Mouse (Mus musculus): ENCODE data around the gene Pacrg. TPM values are rescaled to one million over a fixed set of nuclear protein-coding genes. Genes with fewer than 3 reads are reported as not detected.

Pacrg gene
- polyA plus RNA-seq, 1 experiment from 2014 or later = 3.7 TPM

DNA sequence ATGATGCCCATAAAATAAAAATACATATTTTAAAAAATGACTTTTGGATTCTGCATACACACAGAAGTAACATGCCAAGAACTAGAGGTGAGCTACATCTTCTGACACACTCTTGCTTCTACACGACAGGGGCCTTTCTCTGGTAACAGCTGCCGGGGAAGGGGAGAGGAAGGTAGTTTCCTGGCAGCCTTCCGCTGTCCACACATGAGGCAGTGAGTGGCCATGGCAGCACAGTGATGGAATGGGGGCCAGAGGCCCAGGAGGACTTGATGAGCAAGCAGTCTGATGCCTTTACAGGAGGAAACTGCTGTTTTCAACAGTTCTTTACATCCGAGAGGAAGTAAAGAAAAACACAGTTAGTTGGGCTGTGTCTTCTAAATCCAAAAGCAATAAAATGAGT is 409.3 kb downstream of the Pacrg start:
- no peak overlapping the region for H3K27ac ChIP-seq (ENCODE audit: low read length)
- H3K27me3 ChIP-seq (ENCODE audit: control insufficient read depth, insufficient read depth, low read depth, low read length) = no peaks in the 10 kb centered on the region
- H3K9ac ChIP-seq (ENCODE audit: low read length) = no peak overlapping the region
- H3K4me1 ChIP-seq (replicated peaks; ENCODE audit: control insufficient read depth, insufficient read depth, low read length) = no peaks in the 10 kb centered on the region
- H3K9me3 ChIP-seq (ENCODE audit: control insufficient read depth, low read length) = no peaks in the 10 kb centered on the region
- no peak overlapping the region for H3K4me3 ChIP-seq (ENCODE audit: low read length)
- no peak for ATAC-seq (ENCODE audit: low read depth)
- no peak overlapping the region for H3K4me2 ChIP-seq (ENCODE audit: low read depth, low read length)
- 72% methylated on average over 4 of the region's 4 CpGs for WGBS
- H3K36me3 ChIP-seq (ENCODE audit: control insufficient read depth, insufficient read depth, low read length) = no peaks in the 10 kb centered on the region

GRCm38 (mm10) chr17:10429406-10429805 is 410.7 kb downstream of the Pacrg start:
- WGBS = 79% methylated on average over 11 of the region's 11 CpGs
- Histone ChIP-seq H3K4me1 (replicated peaks; ENCODE audit: control insufficient read depth, insufficient read depth, low read length) (no peaks in the 10 kb centered on the region), H3K9ac (ENCODE audit: low read length) (no peak overlapping the region), H3K36me3 (ENCODE audit: control insufficient read depth, insufficient read depth, low read length) (no peaks in the 10 kb centered on the region), H3K9me3 (ENCODE audit: control insufficient read depth, low read length) (no peaks in the 10 kb centered on the region), H3K27me3 (ENCODE audit: control insufficient read depth, insufficient read depth, low read depth, low read length) (no peaks in the 10 kb centered on the region), H3K27ac (ENCODE audit: low read length) (no peak overlapping the region), H3K4me3 (ENCODE audit: low read length) (no peak overlapping the region), H3K4me2 (ENCODE audit: low read depth, low read length) (no peak overlapping the region)
- no peak for ATAC-seq (ENCODE audit: low read depth)

DNA sequence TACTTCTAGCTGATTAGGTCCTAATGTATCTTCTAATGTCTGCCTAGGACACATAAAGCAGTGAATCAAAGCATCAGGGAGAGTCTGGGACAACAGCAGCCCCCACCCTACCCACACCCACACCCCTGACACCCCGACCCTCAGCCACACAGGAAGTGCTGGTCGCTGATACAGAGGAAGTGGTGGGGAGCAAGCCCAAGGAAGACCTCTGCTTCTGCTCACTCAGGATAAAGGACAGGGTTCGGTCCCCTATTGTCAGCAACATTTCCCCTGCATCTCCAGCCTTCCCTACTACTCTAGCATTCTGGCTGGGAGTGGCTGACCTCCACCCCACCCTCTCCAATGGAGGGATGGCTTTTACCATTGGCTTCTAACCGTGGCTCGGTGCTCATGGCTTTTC is 414.8 kb downstream of the Pacrg start:
- no peak overlapping the region for H3K27ac ChIP-seq (ENCODE audit: low read length)
- no peaks in the 10 kb centered on the region for H3K4me1 ChIP-seq (replicated peaks; ENCODE audit: control insufficient read depth, insufficient read depth, low read length)
- no peak overlapping the region for H3K9ac ChIP-seq (ENCODE audit: low read length)
- 67% methylated on average over 5 of the region's 5 CpGs for WGBS
- H3K4me3 ChIP-seq (ENCODE audit: low read length) = no peak overlapping the region
- no peaks in the 10 kb centered on the region for H3K9me3 ChIP-seq (ENCODE audit: control insufficient read depth, low read length)
- no peaks in the 10 kb centered on the region for H3K36me3 ChIP-seq (ENCODE audit: control insufficient read depth, insufficient read depth, low read length)
- H3K4me2 ChIP-seq (ENCODE audit: low read depth, low read length) = no peak overlapping the region
- H3K27me3 ChIP-seq (ENCODE audit: control insufficient read depth, insufficient read depth, low read depth, low read length) = no peaks in the 10 kb centered on the region
- no peak for ATAC-seq (ENCODE audit: low read depth)

- Histone ChIP-seq H3K4me1 (replicated peaks; ENCODE audit: control insufficient read depth, insufficient read depth, low read length) (no peaks in the 10 kb centered on the region), H3K9ac (ENCODE audit: low read length) (no peak overlapping the region), H3K4me3 (ENCODE audit: low read length) (no peak overlapping the region), H3K9me3 (ENCODE audit: control insufficient read depth, low read length) (no peaks in the 10 kb centered on the region), H3K4me2 (ENCODE audit: low read depth, low read length) (no peak overlapping the region), H3K27ac (ENCODE audit: low read length) (no peak overlapping the region), H3K27me3 (ENCODE audit: control insufficient read depth, insufficient read depth, low read depth, low read length) (no peaks in the 10 kb centered on the region), H3K36me3 (ENCODE audit: control insufficient read depth, insufficient read depth, low read length) (no peaks in the 10 kb centered on the region)
- 78% methylated on average over 7 of the region's 7 CpGs for WGBS
- ATAC-seq (ENCODE audit: low read depth) = no peak
Measured at GRCm38 (mm10) chr17:10417558-10418253, 422.4 kb downstream of the Pacrg start.

DNA sequence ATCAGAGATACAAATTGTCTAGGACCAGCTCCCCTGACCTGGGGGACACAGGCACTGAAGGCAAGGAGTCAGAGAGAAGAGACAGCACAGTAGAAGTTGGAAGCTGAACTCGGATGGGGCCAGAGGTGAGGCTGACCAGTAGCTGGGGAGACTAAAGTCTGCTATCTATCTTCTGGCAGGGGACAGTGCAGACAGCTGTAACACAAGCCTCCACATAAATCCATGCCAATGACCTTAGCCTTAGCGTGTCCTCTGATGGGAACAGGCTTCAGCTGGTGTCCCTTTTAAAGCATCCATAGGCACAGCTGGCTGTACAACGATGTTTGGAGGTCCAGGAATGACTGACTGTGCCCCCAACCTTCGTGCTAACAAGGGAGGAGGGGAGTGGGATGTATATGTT is 423.1 kb downstream of the Pacrg start:
- H3K4me1 ChIP-seq (replicated peaks; ENCODE audit: control insufficient read depth, insufficient read depth, low read length) = no peaks in the 10 kb centered on the region
- no peak overlapping the region for H3K4me2 ChIP-seq (ENCODE audit: low read depth, low read length)
- no peaks in the 10 kb centered on the region for H3K27me3 ChIP-seq (ENCODE audit: control insufficient read depth, insufficient read depth, low read depth, low read length)
- no peak overlapping the region for H3K9ac ChIP-seq (ENCODE audit: low read length)
- H3K36me3 ChIP-seq (ENCODE audit: control insufficient read depth, insufficient read depth, low read length) = no peaks in the 10 kb centered on the region
- no peak overlapping the region for H3K27ac ChIP-seq (ENCODE audit: low read length)
- 38% methylated on average over 4 of the region's 4 CpGs for WGBS
- peak; percentile 66 for ATAC-seq (ENCODE audit: low read depth)
- H3K9me3 ChIP-seq (ENCODE audit: control insufficient read depth, low read length) = no peaks in the 10 kb centered on the region
- no peak overlapping the region for H3K4me3 ChIP-seq (ENCODE audit: low read length)

GRCm38 (mm10) chr17:10416101-10416500 is 424.0 kb downstream of the Pacrg start:
- no peak overlapping the region for H3K9ac ChIP-seq (ENCODE audit: low read length)
- H3K9me3 ChIP-seq (ENCODE audit: control insufficient read depth, low read length) = no peaks in the 10 kb centered on the region
- no peak for ATAC-seq (ENCODE audit: low read depth)
- no peak overlapping the region for H3K27ac ChIP-seq (ENCODE audit: low read length)
- H3K4me2 ChIP-seq (ENCODE audit: low read depth, low read length) = no peak overlapping the region
- H3K27me3 ChIP-seq (ENCODE audit: control insufficient read depth, insufficient read depth, low read depth, low read length) = no peaks in the 10 kb centered on the region
- 95% methylated on average over 4 of the region's 4 CpGs for WGBS
- no peak overlapping the region for H3K4me3 ChIP-seq (ENCODE audit: low read length)
- no peaks in the 10 kb centered on the region for H3K36me3 ChIP-seq (ENCODE audit: control insufficient read depth, insufficient read depth, low read length)
- 0 out of 2 replicates have a peak, but pooled peaks cover under 1% of the 10 kb centered on the region for H3K4me1 ChIP-seq (replicated peaks; ENCODE audit: control insufficient read depth, insufficient read depth, low read length)

DNA sequence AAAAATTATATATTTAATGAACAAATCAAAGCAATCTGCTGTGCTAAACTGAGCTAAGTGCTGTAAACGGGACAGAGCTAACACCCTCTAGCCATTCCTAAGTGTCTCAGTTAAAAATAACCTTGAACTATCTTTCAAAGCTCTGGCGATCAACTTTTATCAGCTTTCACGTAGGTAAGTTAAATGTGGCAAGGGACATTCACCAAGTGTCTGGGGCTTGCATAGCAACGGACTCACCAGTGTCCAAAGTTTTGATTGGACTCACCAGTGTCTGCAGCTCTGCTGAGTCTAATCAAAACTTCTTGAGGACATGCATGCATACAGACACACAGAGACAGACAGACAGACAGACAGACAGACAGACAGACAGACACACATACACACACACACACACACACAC is 425.7 kb downstream of the Pacrg start:
- Histone ChIP-seq H3K36me3 (ENCODE audit: control insufficient read depth, insufficient read depth, low read length) (no peaks in the 10 kb centered on the region), H3K9me3 (ENCODE audit: control insufficient read depth, low read length) (no peaks in the 10 kb centered on the region), H3K9ac (ENCODE audit: low read length) (no peak overlapping the region), H3K27ac (ENCODE audit: low read length) (no peak overlapping the region), H3K4me2 (ENCODE audit: low read depth, low read length) (no peak overlapping the region), H3K4me1 (replicated peaks; ENCODE audit: control insufficient read depth, insufficient read depth, low read length) (0 out of 2 replicates have a peak, but pooled peaks cover 2% of the 10 kb centered on the region), H3K27me3 (ENCODE audit: control insufficient read depth, insufficient read depth, low read depth, low read length) (no peaks in the 10 kb centered on the region), H3K4me3 (ENCODE audit: low read length) (no peak overlapping the region)
- WGBS = 56% methylated on average over 4 of the region's 4 CpGs
- ATAC-seq (ENCODE audit: low read depth) = no peak

GRCm38 (mm10) chr17:10413870-10414269 is 426.2 kb downstream of the Pacrg start:
- Histone ChIP-seq H3K36me3 (ENCODE audit: control insufficient read depth, insufficient read depth, low read length) (no peaks in the 10 kb centered on the region), H3K4me2 (ENCODE audit: low read depth, low read length) (no peak overlapping the region), H3K9me3 (ENCODE audit: control insufficient read depth, low read length) (no peaks in the 10 kb centered on the region), H3K9ac (ENCODE audit: low read length) (no peak overlapping the region), H3K27me3 (ENCODE audit: control insufficient read depth, insufficient read depth, low read depth, low read length) (no peaks in the 10 kb centered on the region), H3K27ac (ENCODE audit: low read length) (no peak overlapping the region), H3K4me3 (ENCODE audit: low read length) (no peak overlapping the region), H3K4me1 (replicated peaks; ENCODE audit: control insufficient read depth, insufficient read depth, low read length) (0 out of 2 replicates have a peak, but pooled peaks cover 2% of the 10 kb centered on the region)
- 81% methylated on average over 9 of the region's 9 CpGs for WGBS
- no peak for ATAC-seq (ENCODE audit: low read depth)

- WGBS = 54% methylated on average over 8 of the region's 8 CpGs
- Histone ChIP-seq H3K4me2 (ENCODE audit: low read depth, low read length) (no peak overlapping the region), H3K27ac (ENCODE audit: low read length) (no peak overlapping the region), H3K36me3 (ENCODE audit: control insufficient read depth, insufficient read depth, low read length) (no peaks in the 10 kb centered on the region), H3K4me3 (ENCODE audit: low read length) (no peak overlapping the region), H3K27me3 (ENCODE audit: control insufficient read depth, insufficient read depth, low read depth, low read length) (no peaks in the 10 kb centered on the region), H3K4me1 (replicated peaks; ENCODE audit: control insufficient read depth, insufficient read depth, low read length) (0 out of 2 replicates have a peak, but pooled peaks cover 5% of the 10 kb centered on the region), H3K9me3 (ENCODE audit: control insufficient read depth, low read length) (no peaks in the 10 kb centered on the region), H3K9ac (ENCODE audit: low read length) (no peak overlapping the region)
- no peak; the same call in 1 of the 2 replicates for ATAC-seq (ENCODE audit: low read depth)
Measured at GRCm38 (mm10) chr17:10410597-10411476, 429.3 kb downstream of the Pacrg start.
